Mouse (Mus musculus) liver, embryonic 13.5 days (tissue): ENCODE measurements around the gene Trarg1. TPM values are rescaled to one million over a fixed set of nuclear protein-coding genes. Genes with fewer than 3 reads are reported as not detected.

Source experiments
- ATAC-seq: fragments of 200-750 bp; cut with Nextera tagmentation; 2 replicates; pipeline ENCODE4 v1.8.0; 2017; ENCODE audit warnings: low read depth, mild to moderate bottlenecking, moderate number of reproducible peaks, moderate library complexity
- DNase-seq: peaks from one replicate; pipeline ENCODE4 v3.0.0; 2022
- H3K27ac ChIP-seq: fragments of 300-500 bp; sonication (generic); 2 replicates; pipeline ENCODE4 v1.5.1; 2015; ENCODE audit warnings: moderate library complexity, mild to moderate bottlenecking, inconsistent platforms
- H3K27me3 ChIP-seq: fragments of 300-500 bp; sonication (generic); 2 replicates; pipeline ENCODE4 v1.6.1; 2015; ENCODE audit warnings: mild to moderate bottlenecking, inconsistent platforms
- H3K36me3 ChIP-seq: fragments of 300-500 bp; sonication (generic); 2 replicates; pipeline ENCODE4 v1.6.1; 2015; ENCODE audit warnings: mild to moderate bottlenecking, inconsistent platforms
- H3K4me1 ChIP-seq: fragments of 300-500 bp; sonication (generic); replicated peaks from 2 replicates; pipeline ENCODE4 v1.6.1; 2015; ENCODE audit warnings: inconsistent platforms
- H3K4me2 ChIP-seq: fragments of 300-500 bp; sonication (generic); 2 replicates; pipeline ENCODE4 v1.6.1; 2015; ENCODE audit warnings: inconsistent platforms, mild to moderate bottlenecking, moderate library complexity
- H3K4me3 ChIP-seq: fragments of 300-500 bp; sonication (generic); replicated peaks from 2 replicates; pipeline ENCODE4 v1.5.1; 2015; ENCODE audit warnings: mild to moderate bottlenecking, inconsistent platforms
- H3K9ac ChIP-seq: fragments of 300-500 bp; sonication (generic); 2 replicates; pipeline ENCODE4 v1.6.1; 2015; ENCODE audit warnings: mild to moderate bottlenecking, inconsistent platforms
- H3K9me3 ChIP-seq: fragments of 300-500 bp; sonication (generic); replicated peaks from 2 replicates; pipeline ENCODE4 v1.6.1; 2016; ENCODE audit warnings: inconsistent platforms
- WGBS: fragments of 180-500 bp; shearing (Covaris S2); methylation state at CpG from one replicate; pipeline ENCODE4 v1.1.7; 2015; ENCODE audit not compliant: insufficient replicate concordance; 5-methylcytosine and 5-hydroxymethylcytosine counted together
- polyA plus RNA-seq: library from polyadenylated mRNA; unstranded; fragments of >200 nt; fragmentation: Nextera tagmentation; extraction: Ambion mirVana; gene quantifications from 2 replicates; pipeline ENCODE4 v1.2.1, GENCODE M21; 2015

Trarg1 gene
- polyA plus RNA-seq, 1 experiment from 2014 or later: not detected

DNA sequence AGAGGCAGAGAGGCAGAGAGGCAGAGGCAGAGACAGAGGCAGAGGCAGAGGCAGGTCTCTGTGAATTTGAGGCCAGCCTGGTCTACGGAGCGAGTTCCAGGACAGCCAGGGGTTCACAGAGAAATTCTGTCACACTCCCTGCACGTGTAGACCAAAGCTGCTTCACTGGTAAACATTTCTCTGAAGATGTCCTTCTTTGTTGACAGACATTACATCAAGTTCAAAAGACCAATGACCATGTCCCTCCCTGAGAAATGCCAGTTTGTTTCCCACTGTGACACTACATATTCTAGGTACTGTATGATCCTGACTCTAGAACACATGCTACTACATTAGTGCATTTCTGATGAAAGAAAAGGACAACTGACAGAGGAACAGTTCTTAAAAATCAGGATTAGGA is 51.0 kb downstream of the Trarg1 start:
- no peaks in the 10 kb centered on the region for H3K9me3 ChIP-seq
- H3K4me1 ChIP-seq: no peaks in the 10 kb centered on the region
- H3K4me3 ChIP-seq: no peak overlapping the region
- no peak for ATAC-seq
- no peak for DNase-seq
- H3K27me3 ChIP-seq: no peaks in the 10 kb centered on the region
- no peak overlapping the region for H3K4me2 ChIP-seq
- no peak overlapping the region for H3K9ac ChIP-seq
- H3K27ac ChIP-seq: no peak overlapping the region
- peaks cover 54% of the 10 kb centered on the region for H3K36me3 ChIP-seq
- 79% methylated on average over 3 of the region's 3 CpGs for WGBS

DNA sequence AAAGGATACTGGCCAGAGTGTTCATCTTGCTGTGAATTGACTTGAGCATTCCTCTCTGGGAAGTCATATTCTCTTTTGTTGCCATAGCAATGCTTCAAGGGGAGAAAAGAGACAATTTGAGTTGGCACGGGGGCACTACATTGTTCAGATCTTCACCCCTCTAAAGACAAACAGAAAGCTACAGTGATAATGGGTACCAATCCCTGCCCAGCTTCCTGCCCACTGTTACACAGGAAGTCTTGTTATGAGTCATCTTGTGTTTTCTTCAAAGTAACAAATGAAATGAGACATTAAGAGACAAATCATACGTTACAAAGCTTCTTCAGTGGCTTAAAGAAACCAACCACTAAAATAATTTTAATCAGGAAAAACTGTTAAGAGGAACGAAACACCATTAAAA is 55.0 kb downstream of the Trarg1 start:
- H3K4me1 ChIP-seq: peaks cover 4% of the 10 kb centered on the region
- no peak overlapping the region for H3K27ac ChIP-seq
- WGBS: 60% methylated on average over 3 of the region's 3 CpGs
- H3K4me2 ChIP-seq: no peak overlapping the region
- ATAC-seq (no peak), DNase-seq (no peak)
- peaks cover 52% of the 10 kb centered on the region for H3K36me3 ChIP-seq
- no peak overlapping the region for H3K4me3 ChIP-seq
- H3K27me3 ChIP-seq: no peaks in the 10 kb centered on the region
- H3K9ac ChIP-seq: no peak overlapping the region
- no peaks in the 10 kb centered on the region for H3K9me3 ChIP-seq

DNA sequence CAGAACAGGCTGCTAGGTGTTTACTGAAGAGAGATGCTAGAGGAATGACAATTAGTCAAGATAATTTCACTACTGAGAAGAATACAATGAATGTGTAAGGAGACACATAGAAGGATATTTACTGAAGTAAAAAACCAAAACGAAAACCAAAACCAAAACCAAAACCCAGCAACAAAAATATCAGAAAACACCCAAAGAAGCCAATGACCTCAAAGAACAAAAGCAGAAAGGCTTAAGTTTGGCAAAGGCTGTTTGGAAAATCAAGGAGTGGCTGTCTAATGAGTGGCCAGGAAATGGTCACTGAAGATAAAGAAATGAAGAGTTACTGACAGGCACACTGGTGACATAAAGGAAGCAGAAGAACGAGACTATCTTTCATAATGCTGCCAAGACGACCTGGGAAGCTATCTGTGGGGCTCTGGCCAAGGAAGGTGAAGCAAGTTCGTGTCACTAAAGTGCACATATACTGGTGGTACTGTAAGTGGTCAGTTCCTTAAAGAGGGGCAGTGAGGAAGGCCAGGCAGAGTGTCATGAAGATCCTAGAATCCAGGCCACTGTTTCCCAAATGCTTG is 56.2 kb downstream of the Trarg1 start:
- Histone ChIP-seq H3K4me3 (no peak overlapping the region), H3K27ac (no peak overlapping the region), H3K9ac (no peak overlapping the region), H3K36me3 (peaks cover 44% of the 10 kb centered on the region), H3K4me1 (peaks cover 4% of the 10 kb centered on the region), H3K27me3 (no peaks in the 10 kb centered on the region), H3K4me2 (no peak overlapping the region), H3K9me3 (no peaks in the 10 kb centered on the region)
- 24% methylated on average over 4 of the region's 4 CpGs for WGBS
- ATAC-seq (no peak), DNase-seq (no peak)

DNA sequence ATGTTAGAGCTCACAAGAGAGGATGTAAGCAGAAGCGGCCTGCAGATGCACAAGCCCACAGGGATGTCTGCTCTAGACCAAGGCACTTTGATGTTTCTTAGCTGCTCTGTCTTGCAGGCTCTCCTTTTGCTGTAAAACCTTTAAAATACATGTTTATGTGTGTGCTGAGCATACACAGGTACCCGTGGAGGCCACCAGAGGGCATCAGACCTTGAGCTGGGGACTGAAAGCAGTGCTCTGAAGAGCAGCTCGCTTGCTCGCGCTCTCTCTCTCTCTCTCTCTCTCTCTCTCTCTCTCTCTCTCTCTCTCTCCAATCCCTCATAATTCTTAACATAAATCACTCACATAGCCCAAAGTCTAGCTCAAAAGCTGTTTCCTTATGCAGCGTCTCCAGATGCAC is 59.5 kb downstream of the Trarg1 start:
- peaks cover 4% of the 10 kb centered on the region for H3K4me1 ChIP-seq
- DNase-seq: no peak
- peaks cover 43% of the 10 kb centered on the region for H3K36me3 ChIP-seq
- H3K4me2 ChIP-seq: no peak overlapping the region
- H3K4me3 ChIP-seq: no peak overlapping the region
- no peak for ATAC-seq
- no peaks in the 10 kb centered on the region for H3K27me3 ChIP-seq
- 68% methylated on average over 6 of the region's 6 CpGs for WGBS
- no peak overlapping the region for H3K9ac ChIP-seq
- H3K27ac ChIP-seq: no peak overlapping the region
- no peaks in the 10 kb centered on the region for H3K9me3 ChIP-seq

DNA sequence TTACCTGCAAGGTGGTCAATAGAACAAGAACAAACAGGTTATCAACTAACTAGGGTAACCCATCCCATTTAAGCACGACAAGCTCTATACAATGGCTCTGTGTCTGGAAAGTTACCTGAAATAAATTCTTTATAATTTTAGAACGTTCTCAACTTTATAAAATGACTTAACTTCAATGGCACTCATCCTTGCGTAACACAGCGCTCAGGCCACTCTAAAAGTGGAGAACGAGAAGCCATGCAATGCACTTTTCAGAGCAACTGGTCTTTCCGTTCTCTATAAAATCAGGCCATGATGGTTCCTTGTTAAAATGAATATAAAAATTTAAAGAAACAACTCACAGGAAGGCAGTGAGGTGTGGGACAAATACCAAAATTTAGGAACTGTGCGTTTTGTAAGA is 62.9 kb downstream of the Trarg1 start:
- no peak for ATAC-seq
- no peak overlapping the region for H3K27ac ChIP-seq
- H3K4me1 ChIP-seq: no peaks in the 10 kb centered on the region
- no peak overlapping the region for H3K4me3 ChIP-seq
- H3K9me3 ChIP-seq: no peaks in the 10 kb centered on the region
- H3K36me3 ChIP-seq: peaks cover 44% of the 10 kb centered on the region
- DNase-seq: no peak
- H3K9ac ChIP-seq: no peak overlapping the region
- no peak overlapping the region for H3K4me2 ChIP-seq
- H3K27me3 ChIP-seq: no peaks in the 10 kb centered on the region
- WGBS: 87% methylated on average over 7 of the region's 7 CpGs

DNA sequence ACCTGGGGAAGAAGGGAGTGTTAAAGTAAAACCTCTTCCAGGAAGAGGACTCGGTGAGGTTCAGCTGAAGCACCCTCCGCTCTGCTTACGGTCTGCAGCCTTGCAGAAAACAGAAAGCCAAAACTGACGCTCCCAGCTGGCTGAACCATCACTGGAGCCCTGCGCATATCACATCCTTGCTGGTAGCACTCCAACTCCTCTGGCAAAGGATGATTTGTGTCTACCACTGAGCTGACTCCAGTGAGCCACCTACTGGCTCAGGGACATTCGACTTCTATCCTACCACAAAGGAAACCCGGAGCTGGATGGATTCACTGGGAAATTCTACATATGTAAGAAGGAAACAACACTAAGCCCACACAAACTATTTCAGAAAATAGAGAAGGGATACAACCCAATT is 64.9 kb downstream of the Trarg1 start:
- no peak for DNase-seq

DNA sequence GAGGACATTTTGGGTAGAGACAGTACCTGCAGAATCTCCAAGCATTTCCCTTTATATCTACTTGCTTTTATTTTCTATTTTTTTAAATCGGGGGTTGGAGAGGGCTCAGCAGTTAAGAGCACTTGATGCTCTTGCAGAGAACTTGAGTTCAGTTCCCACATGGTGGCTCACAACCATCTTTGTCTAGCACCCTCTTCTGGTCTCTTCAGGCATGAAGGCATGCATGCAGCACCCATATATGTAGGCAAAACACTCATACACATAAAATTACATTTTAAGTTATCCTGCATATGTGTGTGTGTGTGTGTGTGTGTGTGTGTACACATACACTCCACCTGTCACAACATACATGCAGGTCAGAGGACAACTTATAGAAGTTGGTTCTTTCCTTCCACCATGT is 66.3 kb downstream of the Trarg1 start:
- no peak for ATAC-seq
- H3K36me3 ChIP-seq: peaks cover 68% of the 10 kb centered on the region
- no peak overlapping the region for H3K27ac ChIP-seq
- no peaks in the 10 kb centered on the region for H3K9me3 ChIP-seq
- no peaks in the 10 kb centered on the region for H3K4me1 ChIP-seq
- no peak for DNase-seq
- no peak overlapping the region for H3K9ac ChIP-seq
- WGBS: 79% methylated on average over 1 of the region's 1 CpGs
- H3K4me3 ChIP-seq: no peak overlapping the region
- no peaks in the 10 kb centered on the region for H3K27me3 ChIP-seq
- no peak overlapping the region for H3K4me2 ChIP-seq

More for the DNA sequence above, 64.9 kb downstream of the Trarg1 start:
- WGBS: 78% methylated on average over 7 of the region's 7 CpGs
- H3K36me3 ChIP-seq: peaks cover 57% of the 10 kb centered on the region
- no peak overlapping the region for H3K4me3 ChIP-seq
- H3K4me1 ChIP-seq: no peaks in the 10 kb centered on the region
- H3K4me2 ChIP-seq: no peak overlapping the region
- H3K9me3 ChIP-seq: no peaks in the 10 kb centered on the region
- no peak for ATAC-seq
- no peak overlapping the region for H3K27ac ChIP-seq
- no peaks in the 10 kb centered on the region for H3K27me3 ChIP-seq
- no peak overlapping the region for H3K9ac ChIP-seq

Other genes with a start within 250 kb of the Trarg1 start
- gene Abr, start 57.5 kb upstream of the Trarg1 start, polyA plus RNA-seq: 2.8 and 3.1 TPM in 2 replicates
- gene Bhlha9, start 7.3 kb upstream of the Trarg1 start, polyA plus RNA-seq: not detected in 2 replicates
- gene Gosr1, start 83.8 kb downstream of the Trarg1 start, polyA plus RNA-seq: 12.7 and 13.3 TPM in 2 replicates
- gene Cpd, start 167.2 kb downstream of the Trarg1 start, polyA plus RNA-seq: 4.8 and 6.3 TPM in 2 replicates
- not detected in 2 replicates for gene Tmigd1, start 222.4 kb downstream of the Trarg1 start, polyA plus RNA-seq
- 61.8 and 66.9 TPM in 2 replicates for gene Blmh, start 245.0 kb downstream of the Trarg1 start, polyA plus RNA-seq